Mouse (Mus musculus) heart, postnatal 0 days (tissue): ENCODE data around the gene Trappc6a. TPM values are rescaled to one million over a fixed set of nuclear protein-coding genes. Genes with fewer than 3 reads are reported as not detected.
A peak's percentile ranks its signal among the peaks of the same experiment; 100 is the strongest.

Source experiments
- ATAC-seq: fragments of 200-750 bp; cut with Nextera tagmentation; 2 replicates; pipeline ENCODE4 v1.8.0; 2017; ENCODE audit warnings: low read depth, moderate number of reproducible peaks, moderate library complexity; ENCODE audit not compliant: insufficient read depth
- DNase-seq: peaks from one replicate; pipeline ENCODE4 v3.0.0-alpha.2; 2016; ENCODE audit warnings: low spot score
- H3K27ac ChIP-seq: fragments of 300-500 bp; sonication (generic); 2 replicates; pipeline ENCODE4 v1.5.1; 2014; ENCODE audit warnings: low read depth, mild to moderate bottlenecking
- H3K27me3 ChIP-seq: fragments of 300-500 bp; sonication (generic); 2 replicates; pipeline ENCODE4 v1.6.1; 2014; ENCODE audit warnings: low read length, mixed read lengths; ENCODE audit not compliant: control insufficient read depth, insufficient read depth
- H3K36me3 ChIP-seq: fragments of 300-500 bp; sonication (generic); replicated peaks from 2 replicates; pipeline ENCODE4 v1.6.1; 2014; ENCODE audit warnings: low read length, mixed read lengths; ENCODE audit not compliant: control insufficient read depth, insufficient read depth
- H3K4me1 ChIP-seq: fragments of 300-500 bp; sonication (generic); 2 replicates; pipeline ENCODE4 v1.6.1; 2014; ENCODE audit warnings: antibody characterized with exemption; ENCODE audit not compliant: control insufficient read depth, insufficient read depth
- H3K4me2 ChIP-seq: fragments of 300-500 bp; sonication (generic); 2 replicates; pipeline ENCODE4 v1.6.1; 2014; ENCODE audit warnings: low read depth, mild to moderate bottlenecking, low read length, moderate library complexity
- H3K4me3 ChIP-seq: fragments of 300-500 bp; sonication (generic); 2 replicates; pipeline ENCODE4 v1.5.1; 2014; ENCODE audit warnings: low read depth, low read length
- H3K9ac ChIP-seq: fragments of 300-500 bp; sonication (generic); replicated peaks from 2 replicates; pipeline ENCODE4 v1.6.1; 2014; ENCODE audit warnings: low read depth, low read length, mixed read lengths
- H3K9me3 ChIP-seq: fragments of 300-500 bp; sonication (generic); replicated peaks from 2 replicates; pipeline ENCODE4 v1.6.1; 2016; ENCODE audit warnings: low read length; ENCODE audit not compliant: control insufficient read depth
- CTCF ChIP-seq: IDR thresholded peaks from 2 replicates; pipeline ENCODE4 v1.5.1; 2016; ENCODE audit warnings: antibody characterized with exemption, control low read depth, low read depth
- EP300 ChIP-seq: IDR thresholded peaks from 2 replicates; pipeline ENCODE4 v1.6.1; 2016; ENCODE audit warnings: antibody characterized with exemption, low read depth
- WGBS: fragments of 180-500 bp; shearing (Covaris S2); extraction: QIAGEN DNeasy Blood & Tissue Kit; methylation state at CpG from one replicate; pipeline ENCODE4 v1.1.7; 2014; 5-methylcytosine and 5-hydroxymethylcytosine counted together
- polyA plus RNA-seq: library from polyadenylated mRNA; unstranded; fragments of >200 nt; fragmentation: Nextera tagmentation; extraction: Ambion mirVana; gene quantifications from 2 replicates; pipeline ENCODE4 v1.2.1, GENCODE M21; 2015
- total RNA-seq: library from RNA; depleted of rRNA; stranded (reverse); fragments of >200 nt; gene quantifications from 2 replicates; pipeline ENCODE4 v1.2.3, GENCODE M21; 2014; ENCODE audit warnings: low replicate concordance

Gene Trappc6a
- total and polyA plus RNA-seq, 2 experiments from 2014 or later: 65.1 to 79.5 TPM

- TF ChIP-seq CTCF (no peak), EP300 (no peak)
- Histone ChIP-seq H3K9me3 (no peaks in the 10 kb centered on the region), H3K4me3 (no peak overlapping the region), H3K4me2 (no peak overlapping the region), H3K27me3 (peaks cover 29% of the 10 kb centered on the region), H3K9ac (no peak overlapping the region), H3K36me3 (no peaks in the 10 kb centered on the region), H3K27ac (no peak overlapping the region), H3K4me1 (no peaks in the 10 kb centered on the region)
- 18% methylated on average over 14 of the region's 14 CpGs for WGBS
- ATAC-seq: no peak
- DNase-seq: no peak
These were observed 30.4 kb upstream of the Trappc6a start for GRCm38 (mm10) chr7:19477624-19478384.

GRCm38 (mm10) chr7:19483281-19483680 is 24.9 kb upstream of the Trappc6a start:
- Histone ChIP-seq H3K9ac (no peak overlapping the region), H3K9me3 (no peaks in the 10 kb centered on the region), H3K27ac (no peak overlapping the region), H3K4me1 (no peaks in the 10 kb centered on the region), H3K27me3 (peaks cover 2% of the 10 kb centered on the region; the same call in 1 of the 2 replicates), H3K4me3 (no peak overlapping the region), H3K4me2 (no peak overlapping the region), H3K36me3 (no peaks in the 10 kb centered on the region)
- WGBS: 76% methylated on average over 8 of the region's 8 CpGs
- ATAC-seq: no peak
- TF ChIP-seq CTCF (no peak), EP300 (no peak)
- no peak for DNase-seq

GRCm38 (mm10) chr7:19485488-19485887 is 22.7 kb upstream of the Trappc6a start:
- DNase-seq (no peak), ATAC-seq (no peak)
- H3K9ac ChIP-seq: no peak overlapping the region
- WGBS: 75% methylated on average over 1 of the region's 1 CpGs
- H3K27me3 ChIP-seq: peaks cover 24% of the 10 kb centered on the region
- no peak overlapping the region for H3K4me3 ChIP-seq
- no peaks in the 10 kb centered on the region for H3K4me1 ChIP-seq
- no peaks in the 10 kb centered on the region for H3K9me3 ChIP-seq
- no peak overlapping the region for H3K4me2 ChIP-seq
- no peak for TF ChIP-seq EP300
- TF ChIP-seq CTCF: no peak
- H3K36me3 ChIP-seq: no peaks in the 10 kb centered on the region
- no peak overlapping the region for H3K27ac ChIP-seq

DNA sequence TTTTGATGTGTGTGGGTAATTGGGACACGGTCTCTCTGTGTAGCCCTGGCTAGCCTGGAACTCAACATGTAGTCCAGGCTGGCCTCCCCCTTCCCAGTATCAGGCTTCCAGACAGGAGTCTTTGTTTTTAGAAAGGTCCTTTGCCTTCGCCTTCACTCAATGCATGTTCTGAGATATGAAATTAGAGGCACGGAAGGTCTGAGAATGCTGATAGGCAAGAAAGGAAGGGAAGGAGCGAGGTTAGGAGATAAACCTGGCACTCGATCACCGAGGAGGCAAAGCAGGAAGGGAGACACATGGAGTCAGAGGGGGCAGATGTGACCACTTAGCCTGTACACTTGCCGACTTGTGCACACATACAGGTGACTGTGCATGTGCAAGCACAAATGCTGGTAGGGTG is 21.6 kb upstream of the Trappc6a start:
- Histone ChIP-seq H3K27ac (no peak overlapping the region), H3K36me3 (no peaks in the 10 kb centered on the region), H3K9me3 (no peaks in the 10 kb centered on the region), H3K4me1 (peaks cover under 1% of the 10 kb centered on the region; the same call in 1 of the 2 replicates), H3K4me2 (no peak overlapping the region), H3K9ac (no peak overlapping the region), H3K27me3 (peaks cover 34% of the 10 kb centered on the region), H3K4me3 (no peak overlapping the region)
- DNase-seq (no peak), ATAC-seq (no peak)
- TF ChIP-seq EP300 (no peak), CTCF (no peak)
- 67% methylated on average over 7 of the region's 7 CpGs for WGBS

DNA sequence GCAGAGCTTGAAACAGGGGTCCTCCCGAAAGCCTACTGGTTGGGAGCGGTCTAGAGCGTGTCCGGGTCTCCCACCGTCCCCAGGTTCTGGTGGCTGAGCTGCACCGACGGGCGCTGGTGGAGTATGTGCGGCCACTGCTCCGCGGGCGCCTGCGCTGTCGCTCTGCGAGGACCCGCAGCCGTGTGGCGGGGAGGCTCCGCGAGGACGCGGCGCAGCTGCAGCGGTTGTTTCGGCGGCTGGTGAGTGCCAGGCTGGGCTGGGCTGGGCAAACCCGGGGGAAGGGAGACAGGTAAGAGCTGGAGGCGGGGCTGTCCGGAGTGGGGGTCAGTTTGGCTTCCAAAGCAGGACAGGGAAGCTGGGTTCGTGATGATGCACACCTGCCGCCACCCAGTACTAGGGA is 18.7 kb upstream of the Trappc6a start:
- no peak overlapping the region for H3K27ac ChIP-seq
- no peak for ATAC-seq
- H3K9me3 ChIP-seq: no peaks in the 10 kb centered on the region
- WGBS: 27% methylated on average over 31 of the region's 31 CpGs
- H3K4me2 ChIP-seq: 0 out of 2 replicates have a peak overlapping the region, but pooled peaks have one; percentile 34
- no peak for TF ChIP-seq EP300
- no peak overlapping the region for H3K9ac ChIP-seq
- DNase-seq: no peak
- peaks cover 4% of the 10 kb centered on the region for H3K4me1 ChIP-seq
- peak overlapping the region; percentile 12; the same call in 1 of the 2 replicates for H3K4me3 ChIP-seq
- H3K36me3 ChIP-seq: no peaks in the 10 kb centered on the region
- H3K27me3 ChIP-seq: peaks cover 35% of the 10 kb centered on the region
